ENCODE assay signal across 31 mouse cellular contexts in genomic region chr8:126461735-126462134, GRCm38 (mm10). TPM values are rescaled to one million over a fixed set of nuclear protein-coding genes. Genes with fewer than 3 reads are reported as not detected.
DNase-seq lines count a peak whose midpoint lies in the region; ATAC-seq and TF ChIP-seq lines count a peak whose summit lies in the region.
"Had no signal": no experiment of that assay in that cellular context is flagged by ENCODE, and none has a peak within 500 bp of the region (broad histone marks: within the 10 kb centered on the region; RNA-seq: fewer than 3 reads in every experiment).

No protein-coding gene starts in this region.

- no peak overlapping the region for H3K27ac ChIP-seq in liver, embryonic 12.5 days
- no peak overlapping the region for H3K27ac ChIP-seq in liver, embryonic 15.5 days (replicated peaks)
- H3K27ac ChIP-seq: embryonic facial prominence, embryonic 10.5 days; embryonic facial prominence, embryonic 13.5 days; forebrain, embryonic 10.5 days; forebrain, embryonic 13.5 days; heart, embryonic 15.5 days; hindbrain, embryonic 12.5 days; hindbrain, embryonic 15.5 days had no signal

- 0 out of 2 replicates have a peak, but pooled peaks cover 10% of the 10 kb centered on the region for H3K4me1 ChIP-seq in liver, embryonic 12.5 days
- peaks cover 3% of the 10 kb centered on the region; the same call in 1 of the 2 replicates for H3K4me1 ChIP-seq in liver, embryonic 15.5 days (replicated peaks)
- no peaks in the 10 kb centered on the region for H3K4me1 ChIP-seq in lung, adult 2 months (ENCODE audit: control insufficient read depth, insufficient read depth, low read length)
- H3K4me1 ChIP-seq: embryonic facial prominence, embryonic 10.5 days; embryonic facial prominence, embryonic 13.5 days; forebrain, embryonic 10.5 days; forebrain, embryonic 13.5 days; heart, embryonic 12.5 days; heart, embryonic 15.5 days; hindbrain, embryonic 12.5 days; hindbrain, embryonic 15.5 days had no signal

- no peaks in the 10 kb centered on the region for H3K27me3 ChIP-seq in liver, embryonic 12.5 days (replicated peaks)
- no peaks in the 10 kb centered on the region for H3K27me3 ChIP-seq in liver, embryonic 15.5 days
- H3K27me3 ChIP-seq: CH12.LX; embryonic facial prominence, embryonic 13.5 days; forebrain, embryonic 13.5 days; heart, embryonic 12.5 days; heart, embryonic 15.5 days; hindbrain, embryonic 12.5 days; hindbrain, embryonic 15.5 days; Patski had no signal

- no peaks in the 10 kb centered on the region for H3K9me3 ChIP-seq in liver, embryonic 12.5 days (replicated peaks)
- no peaks in the 10 kb centered on the region for H3K9me3 ChIP-seq in liver, embryonic 15.5 days (replicated peaks)
- H3K9me3 ChIP-seq: embryonic facial prominence, embryonic 10.5 days; embryonic facial prominence, embryonic 13.5 days; forebrain, embryonic 10.5 days; forebrain, embryonic 13.5 days; G1E; heart, embryonic 12.5 days; heart, embryonic 15.5 days; hindbrain, embryonic 12.5 days; hindbrain, embryonic 15.5 days had no signal

- TF ChIP-seq POLR2A in lung, adult 2 months (IDR thresholded peaks at IDR 0.05; ENCODE audit: borderline replicate concordance, extremely low read depth, low read depth, low read length): no peak

- DNase-seq in c-Kit-positive CD71-positive TER-119-negative erythroid progenitor cells, embryonic 14.5 days (ENCODE audit: low read depth): peak; percentile 23
- no peak for DNase-seq in kidney, postnatal 36 days
- no peak for DNase-seq in lung, adult 2 months
- DNase-seq: adrenal gland, postnatal 10 days; adrenal gland, postnatal 36 days; B cell, adult 2 months; cerebellum, adult 11 months; cerebellum, adult 2 months; cerebellum, adult 9-11 months; cerebellum, postnatal 25 days; embryo, embryonic 11 days; gastrocnemius, postnatal 14 days; heart, adult 18-20 months; heart, postnatal 10 days; heart, postnatal 36 days had no signal

- WGBS in liver, embryonic 12.5 days (ENCODE audit: insufficient replicate concordance): 67% methylated on average over 7 of the region's 7 CpGs
- 51% methylated on average over 7 of the region's 7 CpGs for WGBS in liver, embryonic 15.5 days (ENCODE audit: insufficient replicate concordance)
- 78% methylated on average over 7 of the region's 7 CpGs for WGBS in lung, adult 2 months

- H3K4me2 ChIP-seq in liver, embryonic 12.5 days: no peak overlapping the region
- no peak overlapping the region for H3K4me2 ChIP-seq in liver, embryonic 15.5 days
- H3K4me2 ChIP-seq: embryonic facial prominence, embryonic 13.5 days; forebrain, embryonic 13.5 days; heart, embryonic 12.5 days; heart, embryonic 15.5 days; hindbrain, embryonic 12.5 days; hindbrain, embryonic 15.5 days had no signal

- H3K9ac ChIP-seq in liver, embryonic 12.5 days: no peak overlapping the region
- no peak overlapping the region for H3K9ac ChIP-seq in liver, embryonic 15.5 days
- H3K9ac ChIP-seq: embryonic facial prominence, embryonic 13.5 days; forebrain, embryonic 13.5 days; heart, embryonic 12.5 days; heart, embryonic 15.5 days; hindbrain, embryonic 12.5 days; hindbrain, embryonic 15.5 days had no signal

- H3K4me3 ChIP-seq in liver, embryonic 12.5 days: no peak overlapping the region
- no peak overlapping the region for H3K4me3 ChIP-seq in liver, embryonic 15.5 days (replicated peaks)
- H3K4me3 ChIP-seq in lung, adult 2 months (replicated peaks; ENCODE audit: extremely low read depth, low read depth, low read length): no peak overlapping the region
- H3K4me3 ChIP-seq: embryonic facial prominence, embryonic 10.5 days; embryonic facial prominence, embryonic 13.5 days; forebrain, embryonic 10.5 days; forebrain, embryonic 13.5 days; heart, embryonic 12.5 days; heart, embryonic 15.5 days; hindbrain, embryonic 12.5 days; hindbrain, embryonic 15.5 days had no signal

- peaks cover 82% of the 10 kb centered on the region for H3K36me3 ChIP-seq in liver, embryonic 12.5 days
- H3K36me3 ChIP-seq in liver, embryonic 15.5 days (replicated peaks): peaks cover 39% of the 10 kb centered on the region

- peak; percentile 73 for ATAC-seq in liver, embryonic 12.5 days
- peak; percentile 51 for ATAC-seq in liver, embryonic 15.5 days (ENCODE audit: insufficient read depth)
- peak; percentile 86 for ATAC-seq in megakaryocyte progenitor cell, adult 5-6 weeks (replicated peaks; ENCODE audit: poor library complexity)
- ATAC-seq in monocyte, adult 5-6 weeks (replicated peaks; ENCODE audit: insufficient number of reproducible peaks, low FRiP score, low TSS enrichment, poor library complexity, severe bottlenecking): no peak
- ATAC-seq: forebrain, embryonic 13.5 days; forebrain, embryonic 16.5 days; Patski had no signal

- TF ChIP-seq CTCF in lung, adult 2 months (IDR thresholded peaks at IDR 0.05; ENCODE audit: insufficient read depth, low read length): no peak

RNA-seq across cellular contexts. Expression of gene Tarbp1, which starts 13.1 kb away (rescaled TPM):
- polyA plus RNA-seq in liver, embryonic 12.5 days (2016; fragmentation: Nextera tagmentation; extraction: Ambion mirVana): 3.3 and 3.4 TPM in 2 replicates
- polyA plus RNA-seq in liver, embryonic 15.5 days (2015; fragmentation: Nextera tagmentation; extraction: Ambion mirVana): 1.2 and 1.3 TPM in 2 replicates
- 10.3 and 12.5 TPM in 2 replicates for total RNA-seq in megakaryocyte progenitor cell, adult 5-6 weeks (2015)
- 6.4 and 11.4 TPM in 2 replicates for total RNA-seq in megakaryocyte progenitor cell, adult 5-6 weeks (2017)
- total RNA-seq in monocyte, adult 5-6 weeks (2017): 0.11 to 0.76 TPM (median 0.58 TPM) in 3 replicates
- 4.4 TPM in 2 replicates for polyA plus RNA-seq in lung, adult 2 months (2012; rRNA removed)

RNA-seq across cellular contexts. Expression of gene Coa6, which starts 39.4 kb away (rescaled TPM):
- polyA plus RNA-seq in liver, embryonic 12.5 days (2016; fragmentation: Nextera tagmentation; extraction: Ambion mirVana): 39.6 and 42.7 TPM in 2 replicates
- polyA plus RNA-seq in liver, embryonic 15.5 days (2015; fragmentation: Nextera tagmentation; extraction: Ambion mirVana): 28.5 and 34.6 TPM in 2 replicates
- 34.9 and 36.3 TPM in 2 replicates for total RNA-seq in megakaryocyte progenitor cell, adult 5-6 weeks (2015)
- 27.6 and 28.5 TPM in 2 replicates for total RNA-seq in megakaryocyte progenitor cell, adult 5-6 weeks (2017)
- total RNA-seq in monocyte, adult 5-6 weeks (2017): 12.3 to 25.5 TPM (median 24.2 TPM) in 3 replicates
- polyA plus RNA-seq in lung, adult 2 months (2012; rRNA removed): 31.2 and 48.4 TPM in 2 replicates
